Mouse (Mus musculus) heart, postnatal 0 days (tissue): ENCODE data around the gene Coro1c. TPM values are rescaled to one million over a fixed set of nuclear protein-coding genes. Genes with fewer than 3 reads are reported as not detected.

Experiments
- ATAC-seq: fragments of 200-750 bp; cut with Nextera tagmentation; 2 replicates; pipeline ENCODE4 v1.8.0; 2017; ENCODE audit warnings: low read depth, moderate number of reproducible peaks, moderate library complexity; ENCODE audit not compliant: insufficient read depth
- DNase-seq: peaks from one replicate; pipeline ENCODE4 v3.0.0-alpha.2; 2016; ENCODE audit warnings: low spot score
- H3K27ac ChIP-seq: fragments of 300-500 bp; sonication (generic); 2 replicates; pipeline ENCODE4 v1.5.1; 2014; ENCODE audit warnings: low read depth, mild to moderate bottlenecking
- H3K27me3 ChIP-seq: fragments of 300-500 bp; sonication (generic); 2 replicates; pipeline ENCODE4 v1.6.1; 2014; ENCODE audit warnings: low read length, mixed read lengths; ENCODE audit not compliant: control insufficient read depth, insufficient read depth
- H3K36me3 ChIP-seq: fragments of 300-500 bp; sonication (generic); replicated peaks from 2 replicates; pipeline ENCODE4 v1.6.1; 2014; ENCODE audit warnings: low read length, mixed read lengths; ENCODE audit not compliant: control insufficient read depth, insufficient read depth
- H3K4me1 ChIP-seq: fragments of 300-500 bp; sonication (generic); 2 replicates; pipeline ENCODE4 v1.6.1; 2014; ENCODE audit warnings: antibody characterized with exemption; ENCODE audit not compliant: control insufficient read depth, insufficient read depth
- H3K4me2 ChIP-seq: fragments of 300-500 bp; sonication (generic); 2 replicates; pipeline ENCODE4 v1.6.1; 2014; ENCODE audit warnings: low read depth, mild to moderate bottlenecking, low read length, moderate library complexity
- H3K4me3 ChIP-seq: fragments of 300-500 bp; sonication (generic); 2 replicates; pipeline ENCODE4 v1.5.1; 2014; ENCODE audit warnings: low read depth, low read length
- H3K9ac ChIP-seq: fragments of 300-500 bp; sonication (generic); replicated peaks from 2 replicates; pipeline ENCODE4 v1.6.1; 2014; ENCODE audit warnings: low read depth, low read length, mixed read lengths
- H3K9me3 ChIP-seq: fragments of 300-500 bp; sonication (generic); replicated peaks from 2 replicates; pipeline ENCODE4 v1.6.1; 2016; ENCODE audit warnings: low read length; ENCODE audit not compliant: control insufficient read depth
- CTCF ChIP-seq: IDR thresholded peaks from 2 replicates; pipeline ENCODE4 v1.5.1; 2016; ENCODE audit warnings: antibody characterized with exemption, control low read depth, low read depth
- EP300 ChIP-seq: IDR thresholded peaks from 2 replicates; pipeline ENCODE4 v1.6.1; 2016; ENCODE audit warnings: antibody characterized with exemption, low read depth
- WGBS: fragments of 180-500 bp; shearing (Covaris S2); extraction: QIAGEN DNeasy Blood & Tissue Kit; methylation state at CpG from one replicate; pipeline ENCODE4 v1.1.7; 2014; 5-methylcytosine and 5-hydroxymethylcytosine counted together
- polyA plus RNA-seq: library from polyadenylated mRNA; unstranded; fragments of >200 nt; fragmentation: Nextera tagmentation; extraction: Ambion mirVana; gene quantifications from 2 replicates; pipeline ENCODE4 v1.2.1, GENCODE M21; 2015
- total RNA-seq: library from RNA; depleted of rRNA; stranded (reverse); fragments of >200 nt; gene quantifications from 2 replicates; pipeline ENCODE4 v1.2.3, GENCODE M21; 2014; ENCODE audit warnings: low replicate concordance

Coro1c gene
- total and polyA plus RNA-seq, 2 experiments from 2014 or later: 46.6 to 78.2 TPM

DNA sequence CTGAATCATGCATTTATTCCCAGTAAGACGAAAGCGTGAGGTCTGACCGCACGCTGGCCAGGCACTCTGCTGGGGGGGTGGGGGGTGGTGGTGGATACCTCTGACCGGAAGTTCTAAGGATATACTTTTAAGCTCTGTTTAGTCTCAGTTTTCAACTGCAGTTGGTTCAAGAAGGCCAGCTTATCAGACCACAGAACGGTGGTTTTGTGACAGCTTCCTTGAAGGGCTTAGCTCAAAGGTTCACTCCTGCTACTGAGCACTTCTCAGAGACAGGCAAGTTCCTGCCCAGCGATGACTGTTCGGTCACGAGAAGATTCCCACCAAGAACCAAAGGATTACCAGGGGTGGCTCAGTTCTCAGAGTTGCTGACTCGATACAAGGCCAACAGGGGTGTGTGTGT is 44.0 kb upstream of the Coro1c start:
- H3K4me1 ChIP-seq: peaks cover 15% of the 10 kb centered on the region
- H3K4me3 ChIP-seq: no peak overlapping the region
- ATAC-seq (no peak), DNase-seq (no peak)
- H3K36me3 ChIP-seq: peaks cover 44% of the 10 kb centered on the region
- no peaks in the 10 kb centered on the region for H3K9me3 ChIP-seq
- 54% methylated on average over 10 of the region's 10 CpGs for WGBS
- H3K4me2 ChIP-seq: no peak overlapping the region
- no peak overlapping the region; the same call in 1 of the 2 replicates for H3K9ac ChIP-seq
- H3K27me3 ChIP-seq: no peaks in the 10 kb centered on the region
- peak overlapping the region; percentile 53; the same call in 1 of the 2 replicates for H3K27ac ChIP-seq
- no peak for TF ChIP-seq CTCF
- TF ChIP-seq EP300: no peak

DNA sequence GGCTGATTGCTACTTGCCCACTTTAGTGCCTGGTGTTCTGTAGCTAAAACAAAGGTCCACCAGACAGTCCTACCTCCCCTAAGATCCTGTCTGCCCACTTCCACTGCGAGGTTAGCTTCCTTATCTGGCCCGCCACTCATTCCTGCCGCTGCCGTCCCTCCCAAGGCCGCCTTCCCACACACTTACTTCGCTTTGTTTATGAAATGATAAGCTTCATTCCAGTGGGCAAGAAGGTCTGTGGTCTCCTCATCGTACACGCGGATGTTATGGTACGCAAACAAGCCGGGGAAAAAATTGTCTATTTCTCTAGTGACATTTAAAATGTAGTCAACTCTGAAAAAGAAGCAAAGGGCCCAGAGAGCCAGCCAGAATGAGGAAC is 43.1 kb upstream of the Coro1c start:
- H3K4me3 ChIP-seq: no peak overlapping the region
- H3K27ac ChIP-seq: peak overlapping the region; percentile 53
- H3K27me3 ChIP-seq: no peaks in the 10 kb centered on the region
- H3K9me3 ChIP-seq: no peaks in the 10 kb centered on the region
- WGBS: 17% methylated on average over 11 of the region's 11 CpGs
- H3K4me2 ChIP-seq: no peak overlapping the region
- ATAC-seq (no peak), DNase-seq (no peak)
- peaks cover 15% of the 10 kb centered on the region for H3K4me1 ChIP-seq
- H3K9ac ChIP-seq: peak overlapping the region; percentile 28; the same call in 1 of the 2 replicates
- no peak for TF ChIP-seq CTCF
- TF ChIP-seq EP300: no peak
- peaks cover 51% of the 10 kb centered on the region for H3K36me3 ChIP-seq

GRCm38 (mm10) chr5:113950786-113951692 is 42.5 kb upstream of the Coro1c start:
- H3K9ac ChIP-seq: peak overlapping the region; percentile 28; the same call in 1 of the 2 replicates
- ATAC-seq (no peak), DNase-seq (no peak)
- H3K4me3 ChIP-seq: no peak overlapping the region
- 61% methylated on average over 19 of the region's 19 CpGs for WGBS
- H3K36me3 ChIP-seq: peaks cover 56% of the 10 kb centered on the region
- H3K9me3 ChIP-seq: no peaks in the 10 kb centered on the region
- H3K27me3 ChIP-seq: no peaks in the 10 kb centered on the region
- H3K4me2 ChIP-seq: no peak overlapping the region
- peak overlapping the region; percentile 53 for H3K27ac ChIP-seq
- H3K4me1 ChIP-seq: peaks cover 15% of the 10 kb centered on the region
- TF ChIP-seq EP300: no peak
- TF ChIP-seq CTCF: no peak

GRCm38 (mm10) chr5:113950133-113950532 is 41.6 kb upstream of the Coro1c start:
- no peak for ATAC-seq
- Histone ChIP-seq H3K27ac (no peak overlapping the region), H3K4me3 (no peak overlapping the region), H3K27me3 (no peaks in the 10 kb centered on the region), H3K36me3 (peaks cover 61% of the 10 kb centered on the region), H3K4me1 (peaks cover 15% of the 10 kb centered on the region), H3K4me2 (no peak overlapping the region), H3K9me3 (no peaks in the 10 kb centered on the region), H3K9ac (no peak overlapping the region)
- DNase-seq: no peak
- WGBS: 81% methylated on average over 17 of the region's 17 CpGs
- TF ChIP-seq CTCF: no peak
- TF ChIP-seq EP300: no peak

DNA sequence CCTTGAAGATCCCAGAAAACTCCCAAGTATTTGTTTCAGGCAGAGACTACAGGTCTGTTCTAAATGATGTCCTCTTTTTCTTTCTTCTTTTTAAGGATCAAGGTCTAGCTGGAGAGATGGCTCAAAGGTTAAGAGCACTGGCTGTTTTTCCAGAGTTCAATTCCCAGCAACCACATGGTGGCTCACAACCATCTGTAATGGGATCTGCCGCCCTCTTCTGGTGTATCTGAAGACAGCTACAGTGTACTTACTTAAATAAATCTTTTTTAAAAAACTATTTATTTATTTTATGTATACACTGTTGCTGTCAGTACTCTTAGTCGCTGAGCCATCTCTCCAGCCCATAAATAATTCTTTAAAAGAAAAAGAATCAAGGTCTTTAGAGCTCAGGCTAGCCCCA is 38.7 kb upstream of the Coro1c start:
- TF ChIP-seq EP300 (no peak), CTCF (no peak)
- Histone ChIP-seq H3K4me1 (peaks cover 15% of the 10 kb centered on the region), H3K36me3 (peaks cover 72% of the 10 kb centered on the region), H3K27me3 (no peaks in the 10 kb centered on the region), H3K9me3 (no peaks in the 10 kb centered on the region), H3K9ac (no peak overlapping the region), H3K4me3 (no peak overlapping the region), H3K4me2 (no peak overlapping the region), H3K27ac (no peak overlapping the region)
- WGBS: 73% methylated on average over 2 of the region's 2 CpGs
- DNase-seq (no peak), ATAC-seq (no peak)
